7 mouse cellular contexts compared by ENCODE assay signal in genomic region chr9:21425556-21425945, GRCm38 (mm10). TPM values are rescaled to one million over a fixed set of nuclear protein-coding genes. Genes with fewer than 3 reads are reported as not detected.
DNase-seq lines count a peak whose midpoint lies in the region; ATAC-seq and TF ChIP-seq lines count a peak whose summit lies in the region.

No protein-coding gene starts in this region.

- peak overlapping the region; percentile 30; the same call in 1 of the 2 replicates for H3K27ac ChIP-seq in testis, adult 2 months (ENCODE audit: control insufficient read depth, insufficient read depth, low read depth, low read length)
- 0 out of 2 replicates have a peak overlapping the region, but pooled peaks have one; percentile 83 for H3K27ac ChIP-seq in embryonic facial prominence, embryonic 12.5 days
- no peak overlapping the region for H3K27ac ChIP-seq in limb, embryonic 11.5 days (replicated peaks; ENCODE audit: low read depth, low read length)
- H3K27ac ChIP-seq in small intestine, adult 2 months (ENCODE audit: insufficient read depth, low read depth, low read length) = peak overlapping the region; percentile 89

- no peak for TF ChIP-seq POLR2A in testis, adult 2 months (IDR thresholded peaks at IDR 0.05; ENCODE audit: control insufficient read depth, low read depth, low read length)
- TF ChIP-seq POLR2A in small intestine, adult 2 months (IDR thresholded peaks at IDR 0.05; ENCODE audit: low read depth, low read length) = no peak

- DNase-seq in testis, postnatal 10 days (ENCODE audit: low spot score) = no peak
- DNase-seq in limb, embryonic 11.5 days (ENCODE audit: low spot score) = no peak
- no peak for DNase-seq in right cerebral cortex, postnatal 10 days (ENCODE audit: low spot score in 2 of 2)
- DNase-seq in ovary, adult 18-20 months (ENCODE audit: low spot score) = no peak

- H3K9me3 ChIP-seq in embryonic facial prominence, embryonic 12.5 days = no peaks in the 10 kb centered on the region
- H3K9me3 ChIP-seq in limb, embryonic 11.5 days (ENCODE audit: control insufficient read depth, low read length) = no peaks in the 10 kb centered on the region

- WGBS in embryonic facial prominence, embryonic 12.5 days = 11% methylated on average over 6 of the region's 6 CpGs
- 4% methylated on average over 6 of the region's 6 CpGs for WGBS in limb, embryonic 11.5 days
- WGBS in small intestine, adult 2 months = 1% methylated on average over 6 of the region's 6 CpGs

- H3K27me3 ChIP-seq in testis, adult 2 months (ENCODE audit: control insufficient read depth, insufficient read depth, low read length) = no peaks in the 10 kb centered on the region
- H3K27me3 ChIP-seq in embryonic facial prominence, embryonic 12.5 days = no peaks in the 10 kb centered on the region
- no peaks in the 10 kb centered on the region for H3K27me3 ChIP-seq in limb, embryonic 11.5 days (ENCODE audit: control insufficient read depth, insufficient read depth, low read length)
- H3K27me3 ChIP-seq in small intestine, adult 2 months (ENCODE audit: control insufficient read depth, insufficient read depth, low read length) = no peaks in the 10 kb centered on the region

- no peaks in the 10 kb centered on the region for H3K36me3 ChIP-seq in testis, adult 2 months (ENCODE audit: control insufficient read depth, insufficient read depth, low read length)
- peaks cover 11% of the 10 kb centered on the region for H3K36me3 ChIP-seq in embryonic facial prominence, embryonic 12.5 days
- peaks cover 5% of the 10 kb centered on the region; the same call in 1 of the 2 replicates for H3K36me3 ChIP-seq in limb, embryonic 11.5 days (ENCODE audit: control insufficient read depth, insufficient read depth, low read length)
- peaks cover 1% of the 10 kb centered on the region for H3K36me3 ChIP-seq in small intestine, adult 2 months (ENCODE audit: control insufficient read depth, insufficient read depth, low read length)

- H3K4me2 ChIP-seq in embryonic facial prominence, embryonic 12.5 days (replicated peaks) = peak overlapping the region; percentile 83
- H3K4me2 ChIP-seq in limb, embryonic 11.5 days (ENCODE audit: low read depth, severe bottlenecking) = peak overlapping the region; percentile 84

- peak overlapping the region; percentile 88 for H3K9ac ChIP-seq in embryonic facial prominence, embryonic 12.5 days
- peak overlapping the region; percentile 87 for H3K9ac ChIP-seq in limb, embryonic 11.5 days (ENCODE audit: low read length)

- peaks cover 9% of the 10 kb centered on the region for H3K4me1 ChIP-seq in testis, adult 2 months (ENCODE audit: control insufficient read depth, insufficient read depth, low read length)
- H3K4me1 ChIP-seq in embryonic facial prominence, embryonic 12.5 days = peaks cover 14% of the 10 kb centered on the region
- peaks cover 10% of the 10 kb centered on the region for H3K4me1 ChIP-seq in limb, embryonic 11.5 days (ENCODE audit: control insufficient read depth, insufficient read depth, low read length)
- H3K4me1 ChIP-seq in small intestine, adult 2 months (ENCODE audit: control insufficient read depth, insufficient read depth, insufficient read length, low read length) = peaks cover 21% of the 10 kb centered on the region

- no peak for TF ChIP-seq CTCF in testis, adult 2 months (IDR thresholded peaks at IDR 0.05; ENCODE audit: control insufficient read depth, insufficient read depth, insufficient replicate concordance, low read depth, low read length)
- no peak for TF ChIP-seq CTCF in small intestine, adult 2 months (IDR thresholded peaks at IDR 0.05; ENCODE audit: extremely low read depth, insufficient read length, insufficient replicate concordance, low read depth, low read length)

- ATAC-seq in embryonic facial prominence, embryonic 12.5 days (ENCODE audit: insufficient number of reproducible peaks, insufficient read depth, low FRiP score, low TSS enrichment) = no peak
- no peak for ATAC-seq in limb, embryonic 11.5 days (ENCODE audit: insufficient number of reproducible peaks, low FRiP score, low TSS enrichment, low read depth)

- peak overlapping the region; percentile 97 for H3K4me3 ChIP-seq in testis, adult 2 months (ENCODE audit: control insufficient read depth, low read depth, low read length)
- peak overlapping the region; percentile 95 for H3K4me3 ChIP-seq in embryonic facial prominence, embryonic 12.5 days
- H3K4me3 ChIP-seq in limb, embryonic 11.5 days (ENCODE audit: low read depth, low read length) = peak overlapping the region; percentile 96
- H3K4me3 ChIP-seq in small intestine, adult 2 months (ENCODE audit: low read depth, low read length) = peak overlapping the region; percentile 93

RNA-seq across cellular contexts. Expression of gene Dnm2, which starts 0.8 kb away (rescaled TPM):
- polyA plus RNA-seq in testis, adult 2 months (2012; rRNA removed) = 158 and 183 TPM in 2 replicates
- 75.3 and 76.7 TPM in 2 replicates for polyA plus RNA-seq in embryonic facial prominence, embryonic 12.5 days (2016; fragmentation: Nextera tagmentation; extraction: Ambion mirVana)
- polyA plus RNA-seq in limb, embryonic 11.5 days (2014; fragmentation: Nextera tagmentation; extraction: Ambion mirVana) = 66.4 and 67.0 TPM in 2 replicates
- 179 and 517 TPM in 2 replicates for polyA plus RNA-seq in small intestine, adult 2 months (2012; rRNA removed)

RNA-seq across cellular contexts. Expression of gene Qtrt1, which starts 13.9 kb away (rescaled TPM):
- polyA plus RNA-seq in testis, adult 2 months (2012; rRNA removed) = 19.6 and 23.2 TPM in 2 replicates
- 48.7 and 50.2 TPM in 2 replicates for polyA plus RNA-seq in embryonic facial prominence, embryonic 12.5 days (2016; fragmentation: Nextera tagmentation; extraction: Ambion mirVana)
- 48.3 and 50.3 TPM in 2 replicates for polyA plus RNA-seq in limb, embryonic 11.5 days (2014; fragmentation: Nextera tagmentation; extraction: Ambion mirVana)
- 30.1 and 32.8 TPM in 2 replicates for polyA plus RNA-seq in small intestine, adult 2 months (2012; rRNA removed)

RNA-seq across cellular contexts. Expression of gene Ilf3, which starts 57.9 kb away (rescaled TPM):
- 81.9 and 82.1 TPM in 2 replicates for polyA plus RNA-seq in testis, adult 2 months (2012; rRNA removed)
- 277 and 284 TPM in 2 replicates for polyA plus RNA-seq in embryonic facial prominence, embryonic 12.5 days (2016; fragmentation: Nextera tagmentation; extraction: Ambion mirVana)
- 268 and 285 TPM in 2 replicates for polyA plus RNA-seq in limb, embryonic 11.5 days (2014; fragmentation: Nextera tagmentation; extraction: Ambion mirVana)
- 18.8 and 30.7 TPM in 2 replicates for polyA plus RNA-seq in small intestine, adult 2 months (2012; rRNA removed)
